ENCODE assay signal across 13 mouse cellular contexts in genomic region chr8:86353816-86354215, GRCm38 (mm10).
"Had no signal": no experiment of that assay in that cellular context is flagged by ENCODE, and none has a peak within 500 bp of the region (broad histone marks: within the 10 kb centered on the region; RNA-seq: fewer than 3 reads in every experiment).

No protein-coding gene starts in this region.

- DNase-seq: left cerebral cortex, postnatal 4 days; lung, adult 18-20 months; lung, postnatal 36 days; right cerebral cortex, adult 18-20 months; right cerebral cortex, postnatal 25 days; thymus, adult 18-20 months; thymus, postnatal 14 days had no signal

- H3K27me3 ChIP-seq: limb, embryonic 13.5 days; midbrain, embryonic 13.5 days; neural tube, embryonic 15.5 days had no signal

- H3K27ac ChIP-seq: layer of hippocampus, adult 2 months; limb, embryonic 13.5 days; liver, embryonic 14.5 days; midbrain, embryonic 13.5 days; neural tube, embryonic 15.5 days had no signal

- H3K4me1 ChIP-seq: midbrain, embryonic 13.5 days; neural tube, embryonic 15.5 days had no signal

- H3K4me3 ChIP-seq: layer of hippocampus, adult 2 months; limb, embryonic 13.5 days; midbrain, embryonic 13.5 days; myocyte; neural tube, embryonic 15.5 days had no signal

- H3K36me3 ChIP-seq: limb, embryonic 13.5 days; midbrain, embryonic 13.5 days; neural tube, embryonic 15.5 days had no signal
